Mouse (Mus musculus) thymus, adult 2 months (tissue): ENCODE results near the gene Fermt3. TPM values are rescaled to one million over a fixed set of nuclear protein-coding genes. Genes with fewer than 3 reads are reported as not detected.

ENCODE experiments used
- DNase-seq: peaks from one replicate; pipeline ENCODE4 v3.0.0; 2021
- H3K27ac ChIP-seq: fragments of 200-500 bp; 2 replicates; pipeline ENCODE4 v1.5.1; 2012; ENCODE audit warnings: low read length, control low read depth; ENCODE audit not compliant: control insufficient read depth, insufficient read depth
- H3K27me3 ChIP-seq: fragments of 200-500 bp; 2 replicates; pipeline ENCODE4 v1.6.1; 2012; ENCODE audit warnings: mild to moderate bottlenecking, low read length, moderate library complexity, mixed read lengths; ENCODE audit not compliant: control insufficient read depth, insufficient read depth
- H3K36me3 ChIP-seq: fragments of 200-500 bp; 2 replicates; pipeline ENCODE4 v1.6.1; 2012; ENCODE audit warnings: mild to moderate bottlenecking, low read length, moderate library complexity; ENCODE audit not compliant: control insufficient read depth, insufficient read depth
- H3K4me1 ChIP-seq: fragments of 200-500 bp; replicated peaks from 2 replicates; pipeline ENCODE4 v1.6.1; 2012; ENCODE audit warnings: low read length; ENCODE audit not compliant: control insufficient read depth, insufficient read depth
- H3K4me3 ChIP-seq: fragments of 200-500 bp; 2 replicates; pipeline ENCODE4 v1.5.1; 2012; ENCODE audit warnings: mild to moderate bottlenecking, low read length, control low read depth, moderate library complexity; ENCODE audit not compliant: control insufficient read depth, insufficient read depth
- CTCF ChIP-seq: fragments of 200-500 bp; IDR thresholded peaks from 2 replicates; pipeline ENCODE4 v1.5.1; 2012; ENCODE audit warnings: mild to moderate bottlenecking, control low read depth, low read length, moderate library complexity, borderline replicate concordance; ENCODE audit not compliant: control insufficient read depth, poor library complexity, insufficient read depth; ENCODE audit errors: extremely low read depth
- POLR2A ChIP-seq: fragments of 200-500 bp; IDR thresholded peaks from 2 replicates; pipeline ENCODE4 v1.6.1; 2012; ENCODE audit warnings: mild to moderate bottlenecking, low read length, control low read depth, moderate library complexity; ENCODE audit not compliant: control insufficient read depth, poor library complexity, insufficient read depth; ENCODE audit errors: extremely low read depth
- WGBS: fragments of 180-500 bp; shearing (Covaris S2); methylation state at CpG from one replicate; pipeline ENCODE4 v1.1.7; 2018; 5-methylcytosine and 5-hydroxymethylcytosine counted together
- polyA plus RNA-seq: library from polyadenylated mRNA; depleted of rRNA; stranded (reverse); fragments of >200 nt; gene quantifications from 2 replicates; pipeline ENCODE4 v1.2.3, GENCODE M21; 2012

Fermt3 gene
- polyA plus RNA-seq, 1 experiment = 345 TPM

DNA sequence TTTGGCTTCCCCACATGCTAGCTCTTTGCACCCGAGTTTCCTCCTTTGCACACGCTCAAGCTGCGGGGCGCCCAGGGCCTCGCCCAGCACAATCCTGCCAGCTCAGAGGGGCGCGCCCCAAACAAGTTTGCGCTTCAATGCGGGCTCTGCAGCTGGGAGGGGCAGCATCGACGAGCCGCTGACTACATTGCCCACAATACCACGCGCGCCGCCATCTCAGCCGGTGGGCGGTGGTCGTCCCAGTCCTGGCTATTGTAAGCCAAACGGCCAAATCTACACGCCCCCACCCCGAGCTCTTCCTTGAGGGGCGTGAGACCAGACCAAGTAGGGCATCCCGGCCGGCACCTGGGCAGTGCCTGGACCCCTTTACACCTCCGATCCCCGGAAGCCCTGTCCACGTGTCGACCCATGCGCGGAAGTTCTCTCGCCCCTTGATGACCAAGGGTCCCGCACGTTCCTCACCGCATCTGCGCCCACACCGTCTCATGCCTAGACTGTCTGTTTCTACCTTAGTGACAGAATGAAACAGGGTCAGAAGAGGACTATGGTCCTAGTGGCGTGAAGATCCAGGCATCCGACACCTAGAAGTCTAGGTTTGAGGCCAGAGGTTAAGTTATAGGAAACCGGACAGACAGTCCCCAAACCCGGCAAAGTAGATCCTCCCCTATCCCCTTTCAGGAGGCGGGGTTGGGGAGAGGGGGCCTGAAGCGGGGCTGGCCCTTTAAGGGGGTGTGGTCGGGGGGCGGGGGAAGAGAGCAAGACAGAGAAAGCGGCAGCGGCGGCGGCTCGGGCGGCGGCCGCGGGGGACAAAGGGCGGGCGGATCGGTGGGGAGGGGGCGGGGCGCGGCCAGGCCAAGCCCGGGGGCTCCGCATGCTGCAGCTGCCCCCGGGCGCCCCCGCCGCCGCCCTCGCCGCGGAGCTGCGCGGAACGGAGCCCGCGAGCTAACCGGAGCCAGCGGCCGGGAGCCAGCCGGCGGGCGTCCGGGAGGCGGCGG, 44.8 kb downstream of the Fermt3 start, which contains the start of gene Ppp1r14b:
Gene Ppp1r14b, plus strand, starts transcription at position 758 of the 995 bp plus-strand sequence.
- Histone ChIP-seq H3K4me1 (peaks cover 43% of the 10 kb centered on the region), H3K4me3 (peak within 1 kb of the TSS; percentile 70), H3K27me3 (no peaks in the 10 kb centered on the region), H3K27ac (peak within 1 kb of the TSS; percentile 95), H3K36me3 (peaks cover 6% of the 10 kb centered on the region; the same call in 1 of the 2 replicates)
- TF ChIP-seq POLR2A = no peak; the same call in 1 of the 2 replicates
- no peak for TF ChIP-seq CTCF
- peak; percentile 85 for DNase-seq
- WGBS = 1% methylated on average over 64 of the region's 84 CpGs

DNA sequence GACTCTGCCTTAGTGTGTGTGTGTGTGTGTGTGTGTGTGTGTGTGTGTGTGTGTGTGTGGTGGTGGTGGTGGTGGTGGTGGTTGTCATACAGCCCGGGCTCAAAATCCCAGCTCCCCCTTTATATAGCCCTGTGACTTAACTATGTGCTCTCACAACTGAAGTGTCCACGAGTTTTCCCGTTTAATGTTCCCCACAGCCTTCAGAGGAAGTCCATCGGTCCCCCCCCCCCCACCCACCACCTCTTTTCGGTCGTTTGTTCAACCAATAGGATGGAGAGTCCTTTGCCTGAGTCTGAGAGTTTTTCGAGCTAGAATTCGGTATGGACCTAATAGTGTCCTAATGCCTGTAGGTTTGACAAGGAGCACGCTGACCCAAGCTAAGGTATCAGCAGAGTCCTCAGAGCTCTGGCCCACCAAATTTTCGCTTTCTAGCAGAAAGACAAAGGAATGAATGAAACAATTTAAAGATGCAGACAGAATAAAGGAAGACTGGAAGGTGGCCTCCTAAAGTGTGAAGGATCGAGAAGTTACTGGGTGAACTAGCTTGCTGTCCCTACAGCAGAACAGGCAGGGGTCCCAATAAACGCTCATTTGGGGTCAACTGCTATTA, 45.6 kb downstream of the Fermt3 start:
- WGBS = 43% methylated on average over 12 of the region's 12 CpGs
- no peak overlapping the region; the same call in 1 of the 2 replicates for H3K4me3 ChIP-seq

DNA sequence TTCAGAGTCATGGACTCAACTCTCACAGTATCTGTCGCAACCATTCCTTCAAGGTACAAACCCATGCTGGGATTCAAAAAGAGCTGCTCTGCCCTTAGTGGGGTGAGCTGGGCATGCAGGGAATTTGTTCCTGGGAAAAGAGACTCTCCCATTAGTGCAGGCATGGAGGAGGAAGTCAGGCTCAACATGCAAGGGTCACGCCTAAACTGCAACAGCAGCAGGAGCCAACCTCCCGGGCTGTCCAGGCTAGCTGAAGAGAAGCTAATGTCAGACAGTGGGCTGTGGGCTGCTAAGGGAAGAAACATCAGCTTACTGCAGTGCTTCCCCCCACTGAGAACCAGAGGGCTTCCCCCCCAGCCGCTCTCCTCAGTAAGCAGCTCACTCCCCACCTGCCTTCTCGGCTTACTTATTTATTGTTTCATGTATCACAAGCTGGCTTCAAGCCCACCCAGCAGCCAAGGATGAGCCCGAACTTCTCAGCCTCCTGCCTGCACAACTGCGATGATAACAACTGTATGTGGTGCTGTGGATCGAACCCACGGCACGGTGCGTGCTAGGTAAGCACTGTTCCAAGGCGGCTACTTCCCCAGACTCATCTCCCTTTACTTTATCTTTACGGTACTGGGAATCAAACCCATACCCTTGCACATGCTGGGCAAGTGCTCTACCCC, 46.9 kb downstream of the Fermt3 start:
- no peak for DNase-seq
- Histone ChIP-seq H3K36me3 (peaks cover under 1% of the 10 kb centered on the region; the same call in 1 of the 2 replicates), H3K4me1 (peaks cover 40% of the 10 kb centered on the region), H3K27ac (no peak overlapping the region), H3K4me3 (no peak overlapping the region), H3K27me3 (no peaks in the 10 kb centered on the region)
- WGBS = 88% methylated on average over 13 of the region's 13 CpGs
- TF ChIP-seq CTCF (no peak), POLR2A (no peak)

More for the DNA sequence above, 45.6 kb downstream of the Fermt3 start:
- Histone ChIP-seq H3K27ac (no peak overlapping the region), H3K27me3 (no peaks in the 10 kb centered on the region), H3K36me3 (peaks cover 6% of the 10 kb centered on the region; the same call in 1 of the 2 replicates), H3K4me1 (peaks cover 44% of the 10 kb centered on the region)
- no peak for DNase-seq
- TF ChIP-seq CTCF (no peak), POLR2A (no peak)

DNA sequence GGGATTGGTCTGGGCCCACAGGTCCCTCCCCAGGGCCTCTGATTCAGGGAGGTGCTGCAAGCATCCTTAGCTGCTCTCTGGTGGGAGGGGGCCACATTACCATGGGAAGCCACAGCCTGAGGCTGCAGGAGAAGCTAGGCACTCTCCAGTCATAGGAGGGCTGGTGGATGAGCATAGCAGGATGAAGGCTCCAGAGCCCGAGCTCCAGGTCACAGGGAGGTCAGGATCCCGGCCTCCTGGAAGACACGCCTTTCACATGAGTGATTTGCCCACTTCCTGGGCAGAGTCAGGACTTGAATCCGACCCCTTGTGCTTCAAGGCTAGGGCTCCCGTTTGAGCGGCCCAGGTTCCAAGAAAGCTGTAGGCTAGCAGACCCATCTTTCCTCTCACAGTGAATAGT, 47.6 kb downstream of the Fermt3 start:
- no peak for DNase-seq
- Histone ChIP-seq H3K27me3 (no peaks in the 10 kb centered on the region), H3K4me1 (peaks cover 35% of the 10 kb centered on the region), H3K36me3 (no peaks in the 10 kb centered on the region), H3K27ac (no peak overlapping the region), H3K4me3 (no peak overlapping the region)
- TF ChIP-seq POLR2A (no peak), CTCF (no peak)
- WGBS = 92% methylated on average over 6 of the region's 6 CpGs

DNA sequence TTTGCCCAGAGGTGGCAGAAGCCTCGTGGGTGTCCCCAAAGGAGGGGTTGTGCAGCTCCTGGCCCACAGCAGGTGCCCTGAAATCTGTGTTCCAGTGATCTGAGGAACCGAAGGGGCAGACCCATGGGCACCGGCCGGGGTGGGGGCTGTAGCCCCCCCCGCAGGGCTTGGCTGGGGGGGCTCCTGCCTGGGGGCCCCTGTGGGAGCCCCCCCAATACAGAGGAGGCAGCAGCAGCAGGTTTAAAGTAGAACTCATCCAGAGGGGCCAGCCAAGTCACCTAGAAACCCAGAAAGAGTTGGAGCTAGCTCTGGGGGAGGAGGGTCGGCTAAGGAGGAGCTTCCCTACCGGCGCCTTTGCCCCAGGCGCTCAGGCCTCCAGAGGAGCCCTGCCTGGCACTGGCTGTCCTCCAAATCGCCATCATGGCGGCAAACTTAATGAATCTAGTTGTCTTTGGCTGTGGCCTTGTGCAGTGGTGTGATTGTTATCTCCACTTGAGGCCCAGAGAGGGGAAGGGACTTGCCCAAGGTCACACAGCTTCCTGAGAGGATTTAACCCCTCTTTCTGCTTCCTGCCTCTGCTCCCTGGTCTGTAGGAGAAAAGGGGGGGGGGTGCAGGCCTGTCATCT, 48.7 kb downstream of the Fermt3 start:
- Histone ChIP-seq H3K4me3 (no peak overlapping the region), H3K27me3 (no peaks in the 10 kb centered on the region), H3K36me3 (no peaks in the 10 kb centered on the region), H3K27ac (no peak overlapping the region), H3K4me1 (peaks cover 30% of the 10 kb centered on the region)
- TF ChIP-seq CTCF (no peak), POLR2A (no peak)
- DNase-seq = no peak
- WGBS = 51% methylated on average over 11 of the region's 11 CpGs

DNA sequence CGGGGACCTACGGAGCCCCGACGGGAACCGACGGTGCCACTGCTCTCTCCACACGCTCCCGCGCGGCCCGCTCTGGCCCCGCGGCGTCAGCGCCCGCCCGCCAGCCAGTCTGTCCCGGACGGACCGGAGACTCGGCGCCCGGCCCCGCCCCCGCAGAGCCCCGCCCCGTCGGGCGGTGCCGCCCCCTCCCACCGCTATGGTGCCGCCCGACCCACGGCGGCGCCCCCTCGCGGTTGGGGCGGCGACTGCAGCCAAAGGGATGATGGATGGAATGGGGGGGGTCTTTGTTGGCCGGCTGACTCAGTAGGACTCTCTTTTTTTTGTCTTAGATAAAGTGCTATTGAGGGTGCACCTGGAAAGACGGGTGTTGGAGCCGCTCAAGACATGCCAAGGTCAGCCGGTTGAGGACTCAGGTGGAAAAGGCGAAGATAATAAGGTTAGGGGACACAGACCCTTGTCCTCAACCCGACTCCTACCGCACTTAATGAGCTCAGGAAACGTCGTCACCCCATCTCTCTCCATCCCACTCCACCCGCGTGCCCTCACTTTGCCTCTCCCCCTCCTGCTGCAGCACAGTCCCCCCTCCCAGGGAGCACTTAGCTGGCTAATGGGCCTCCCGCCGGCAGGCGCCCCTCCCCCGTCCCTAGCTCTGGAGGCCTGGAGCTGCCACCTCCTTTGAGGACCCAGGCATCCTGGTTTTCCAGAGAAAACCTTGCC, 49.4 kb downstream of the Fermt3 start:
- DNase-seq = peak; percentile 67
- WGBS = 2% methylated on average over 55 of the region's 55 CpGs
- H3K4me3 ChIP-seq = peak overlapping the region; percentile 51
- peaks cover 30% of the 10 kb centered on the region for H3K4me1 ChIP-seq
- H3K36me3 ChIP-seq = no peaks in the 10 kb centered on the region
- TF ChIP-seq CTCF = peak; percentile 94
- no peak for TF ChIP-seq POLR2A
- no peaks in the 10 kb centered on the region for H3K27me3 ChIP-seq
- H3K27ac ChIP-seq = no peak overlapping the region
